Mouse (Mus musculus): ENCODE measurements around the gene Fgf10.

Gene Fgf10

DNA sequence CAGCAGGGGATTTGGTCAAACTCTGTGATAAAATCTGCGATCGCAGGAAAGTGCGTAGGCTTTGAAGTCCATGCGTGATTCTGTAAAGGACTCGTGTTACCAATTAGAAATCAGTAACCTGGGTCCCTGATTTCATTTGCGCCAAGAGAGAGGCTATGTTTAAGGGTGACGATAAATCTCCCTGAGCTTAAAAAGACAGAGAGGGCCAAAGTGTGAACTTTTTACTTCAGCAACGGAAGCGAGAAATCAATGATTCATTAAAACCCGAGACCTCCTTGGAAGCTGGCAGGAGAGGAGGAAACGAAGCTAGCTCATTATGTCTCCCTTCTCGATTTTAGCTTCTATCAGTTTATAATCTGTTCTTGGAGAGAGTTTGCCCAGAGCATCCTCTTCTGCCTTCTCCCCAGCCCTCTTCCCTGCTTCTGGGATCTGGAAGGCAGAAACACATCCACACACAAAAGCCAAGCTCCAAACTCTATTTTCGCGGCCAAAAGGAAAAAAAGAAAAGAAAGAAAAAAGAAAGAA, 44.1 kb downstream of the Fgf10 start:
- TF ChIP-seq GATA4 (IDR thresholded peaks at IDR 0.05; ENCODE audit: insufficient replicate concordance, low read length), result no peak

- TF ChIP-seq GATA4 (IDR thresholded peaks at IDR 0.05; ENCODE audit: insufficient replicate concordance, low read length), result no peak
Observed at GRCm38 (mm10) chr13:118714284-118715065, 44.9 kb downstream of the Fgf10 start.

DNA sequence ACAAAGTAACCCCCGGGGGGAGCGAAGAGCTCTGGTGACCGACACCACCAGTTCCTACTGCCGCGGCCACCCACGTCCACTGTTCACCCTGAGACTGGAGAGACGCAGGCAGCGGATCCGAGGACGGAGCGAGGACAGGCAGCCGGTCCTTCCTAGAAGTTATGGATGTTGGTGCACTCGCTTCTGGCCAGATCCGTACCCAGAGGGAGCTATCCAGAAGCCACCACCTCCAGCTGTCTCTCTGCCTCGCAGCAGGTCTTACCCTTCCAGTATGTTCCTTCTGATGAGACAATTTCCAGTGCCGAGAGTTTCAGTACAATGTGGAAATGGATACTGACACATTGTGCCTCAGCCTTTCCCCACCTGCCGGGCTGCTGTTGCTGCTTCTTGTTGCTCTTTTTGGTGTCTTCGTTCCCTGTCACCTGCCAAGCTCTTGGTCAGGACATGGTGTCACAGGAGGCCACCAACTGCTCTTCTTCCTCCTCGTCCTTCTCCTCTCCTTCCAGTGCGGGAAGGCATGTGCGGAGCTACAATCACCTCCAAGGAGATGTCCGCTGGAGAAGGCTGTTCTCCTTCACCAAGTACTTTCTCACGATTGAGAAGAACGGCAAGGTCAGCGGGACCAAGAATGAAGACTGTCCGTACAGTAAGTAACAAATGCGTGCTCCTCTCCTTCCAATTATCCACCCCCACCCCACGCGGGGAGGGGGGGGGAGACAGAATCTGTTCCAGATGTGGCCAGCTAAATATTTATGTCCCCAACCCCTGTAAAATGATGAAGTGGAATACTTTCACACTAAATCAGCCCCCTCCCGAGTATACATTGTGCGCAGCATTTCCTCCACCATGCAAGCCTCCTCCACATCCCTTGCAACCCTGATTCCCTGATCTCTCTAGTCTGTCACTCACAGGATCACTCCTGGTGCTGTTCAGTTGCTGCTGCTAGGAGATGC, 45.8 kb downstream of the Fgf10 start:
- no peak for TF ChIP-seq GATA4 (IDR thresholded peaks at IDR 0.05; ENCODE audit: insufficient replicate concordance, low read length)

GRCm38 (mm10) chr13:118716265-118716664, 46.7 kb downstream of the Fgf10 start:
- TF ChIP-seq GATA4 (IDR thresholded peaks at IDR 0.05; ENCODE audit: insufficient replicate concordance, low read length), result no peak

- TF ChIP-seq GATA4 (IDR thresholded peaks at IDR 0.05; ENCODE audit: insufficient replicate concordance, low read length), result no peak
Observed at GRCm38 (mm10) chr13:118716726-118717125, 47.1 kb downstream of the Fgf10 start.

DNA sequence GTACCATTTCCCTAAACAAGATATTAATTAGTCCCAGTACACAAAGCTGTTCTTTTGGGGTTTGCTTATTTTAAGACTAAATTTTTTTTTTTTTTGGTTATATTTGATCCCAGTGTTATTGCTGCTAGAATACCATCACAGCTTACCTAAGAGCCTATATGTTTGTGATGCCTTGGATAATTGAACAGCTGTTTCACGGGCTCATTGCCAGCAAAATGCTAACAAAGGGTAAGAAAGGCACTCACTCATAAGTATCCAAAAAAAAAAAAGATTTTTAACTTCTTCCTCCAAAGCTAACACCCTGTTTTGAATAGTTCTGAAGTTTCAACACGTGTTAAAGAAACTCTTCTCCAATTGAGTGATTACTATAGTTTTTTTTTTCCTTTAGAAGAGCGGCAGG, 48.8 kb downstream of the Fgf10 start:
- TF ChIP-seq GATA4 (IDR thresholded peaks at IDR 0.05; ENCODE audit: insufficient replicate concordance, low read length), result no peak

DNA sequence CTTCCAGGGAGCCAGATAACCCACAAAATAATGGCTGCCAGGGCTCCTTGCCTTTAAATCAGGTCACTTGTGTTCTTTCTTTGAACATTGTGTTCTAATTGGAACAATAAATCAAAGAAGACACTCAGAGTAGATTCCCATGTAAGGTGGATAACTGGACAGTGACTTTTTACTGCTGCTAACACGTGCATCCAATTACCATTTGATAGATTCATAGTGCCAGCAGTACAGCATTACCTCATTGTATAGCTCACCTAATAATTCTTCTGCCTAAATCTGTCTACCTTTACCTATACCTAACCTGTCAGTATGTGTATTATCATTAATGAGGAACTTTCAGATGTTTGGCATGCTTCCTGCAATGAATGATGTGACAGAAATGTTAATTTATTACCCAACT, 52.1 kb downstream of the Fgf10 start:
- TF ChIP-seq GATA4 (IDR thresholded peaks at IDR 0.05; ENCODE audit: insufficient replicate concordance, low read length), result no peak

- no peak for TF ChIP-seq GATA4 (IDR thresholded peaks at IDR 0.05; ENCODE audit: insufficient replicate concordance, low read length)
Observed at GRCm38 (mm10) chr13:118731850-118732552, 62.4 kb downstream of the Fgf10 start.

DNA sequence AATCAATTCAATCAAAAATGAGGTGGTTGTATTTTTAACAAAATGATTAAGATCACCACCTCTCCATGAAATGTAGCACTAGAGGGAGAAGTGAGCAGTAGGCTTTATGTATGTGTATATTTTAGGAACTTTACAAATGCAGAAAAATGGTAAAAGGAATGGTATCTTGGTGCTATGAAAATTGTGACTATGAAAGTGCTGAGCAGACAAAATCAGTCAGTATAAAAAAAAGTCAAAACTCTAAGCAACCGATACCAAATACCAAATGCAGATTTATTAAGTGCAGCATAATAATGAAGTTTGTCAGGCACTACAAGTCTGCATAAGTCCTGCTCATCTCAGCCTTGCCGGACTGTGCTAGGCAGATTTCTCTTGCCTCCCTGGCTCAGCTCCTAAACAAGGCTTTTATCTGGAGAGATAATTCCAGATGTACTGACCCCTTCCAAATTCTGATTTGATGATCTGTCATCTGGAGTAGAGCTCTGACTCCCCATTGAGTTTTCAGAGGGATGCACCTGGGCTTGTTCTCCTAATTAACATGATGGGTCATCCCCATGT, 70.3 kb downstream of the Fgf10 start:
- TF ChIP-seq GATA4 (IDR thresholded peaks at IDR 0.05; ENCODE audit: insufficient replicate concordance, low read length), result no peak

DNA sequence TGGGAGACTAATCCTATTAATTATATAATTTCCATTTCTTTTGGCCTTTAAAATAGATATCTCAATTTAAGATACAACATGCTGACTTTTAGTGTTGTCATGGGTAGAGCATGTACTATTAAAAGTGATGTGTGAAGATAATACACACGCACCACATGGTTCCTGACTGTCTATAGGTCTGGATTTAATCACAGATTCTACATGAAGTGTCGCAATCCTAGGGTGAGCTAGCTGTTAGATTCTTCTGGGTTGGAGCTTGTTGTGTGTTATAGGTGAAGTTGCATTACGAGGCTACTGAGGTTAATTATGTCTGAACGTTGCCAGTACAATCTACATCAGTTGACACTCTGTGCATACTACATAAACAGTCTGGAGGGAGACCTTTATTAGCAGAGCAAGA, 73.2 kb downstream of the Fgf10 start:
- TF ChIP-seq GATA4 (IDR thresholded peaks at IDR 0.05; ENCODE audit: insufficient replicate concordance, low read length), result no peak

- TF ChIP-seq GATA4 (IDR thresholded peaks at IDR 0.05; ENCODE audit: insufficient replicate concordance, low read length), result no peak
Observed at GRCm38 (mm10) chr13:118744806-118745205, 75.2 kb downstream of the Fgf10 start.

DNA sequence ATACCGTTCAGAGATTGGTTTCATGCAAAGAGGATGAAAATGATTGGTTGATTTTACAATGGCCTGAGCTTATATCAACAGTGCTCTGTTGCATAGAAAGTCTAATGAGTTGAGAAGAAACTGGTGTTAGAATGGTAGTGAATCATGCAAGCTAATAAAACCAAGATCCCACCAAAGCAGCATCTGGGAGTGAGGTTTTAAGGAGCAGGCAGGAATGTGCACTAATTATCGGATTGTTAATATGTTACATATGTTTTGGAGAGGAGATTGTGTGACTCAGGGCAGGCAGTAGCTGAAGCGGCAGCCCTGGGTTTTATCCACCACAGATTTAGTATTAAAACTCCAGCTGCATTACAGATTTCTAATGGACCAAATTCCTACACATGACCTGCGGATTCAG, 76.8 kb downstream of the Fgf10 start:
- no peak for TF ChIP-seq GATA4 (IDR thresholded peaks at IDR 0.05; ENCODE audit: insufficient replicate concordance, low read length)

GRCm38 (mm10) chr13:118754024-118754423, 84.4 kb downstream of the Fgf10 start:
- no peak for TF ChIP-seq GATA4 (IDR thresholded peaks at IDR 0.05; ENCODE audit: insufficient replicate concordance, low read length)

GRCm38 (mm10) chr13:118759021-118759420, 89.4 kb downstream of the Fgf10 start:
- TF ChIP-seq GATA4 (IDR thresholded peaks at IDR 0.05; ENCODE audit: insufficient replicate concordance, low read length), result no peak

GRCm38 (mm10) chr13:118762982-118763381, 93.4 kb downstream of the Fgf10 start:
- TF ChIP-seq GATA4 (IDR thresholded peaks at IDR 0.05; ENCODE audit: insufficient replicate concordance, low read length), result no peak
